Mouse (Mus musculus): ENCODE results near the gene Mbtps2.

GRCm38 (mm10) chrX:157490769-157491144 is 107.8 kb downstream of the Mbtps2 start:
- TF ChIP-seq POLR2A (IDR thresholded peaks at IDR 0.05; ENCODE audit: extremely low read depth, insufficient read depth, low read length): no peak
- no peak for TF ChIP-seq CTCF (IDR thresholded peaks at IDR 0.05; ENCODE audit: low read depth, low read length)

Data from liver, adult 2 months (tissue).